Mouse (Mus musculus): Measurements from ENCODE around the gene Fibin. TPM values are rescaled to one million over a fixed set of nuclear protein-coding genes. Genes with fewer than 3 reads are reported as not detected.

Fibin gene
- polyA plus RNA-seq, 2 experiments, result 0.24 to 0.28 TPM

DNA sequence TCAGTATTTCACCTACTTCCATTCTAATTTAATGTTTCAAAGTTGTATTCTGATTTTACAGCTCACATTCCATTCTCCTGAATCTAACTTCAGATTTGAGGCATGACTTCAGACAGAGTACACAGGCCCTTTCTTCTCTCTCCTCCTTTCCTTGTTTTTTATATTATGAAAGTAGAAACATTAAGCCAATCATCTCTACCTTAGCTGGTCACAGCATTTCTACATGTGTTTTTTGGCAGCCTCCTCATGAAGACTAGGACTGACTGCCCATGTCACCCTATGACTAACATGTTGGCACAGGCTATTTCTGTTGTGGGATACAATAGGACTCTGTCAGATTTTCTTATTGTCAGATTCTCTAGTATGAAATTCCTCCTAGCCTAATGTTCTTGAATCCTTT is 34.0 kb downstream of the Fibin start:
- Histone ChIP-seq H3K27me3 (ENCODE audit: control insufficient read depth, insufficient read depth, low read length) (no peaks in the 10 kb centered on the region), H3K9ac (replicated peaks) (no peak overlapping the region), H3K4me1 (replicated peaks; ENCODE audit: control insufficient read depth in 2 of 2, insufficient read depth in 2 of 2, low read length in 1 of 2) (no peaks in the 10 kb centered on the region), H3K27ac (no peak overlapping the region), H3K4me3 (ENCODE audit: insufficient read depth in 1 of 2, low read depth in 2 of 2, low read length in 2 of 2) (no peak overlapping the region), H3K9me3 (ENCODE audit: control insufficient read depth, low read length) (no peaks in the 10 kb centered on the region), H3K4me2 (ENCODE audit: low read depth) (no peak overlapping the region), H3K36me3 (replicated peaks; ENCODE audit: control insufficient read depth, insufficient read depth, low read depth) (no peaks in the 10 kb centered on the region)
- TF ChIP-seq EP300 (IDR thresholded peaks at IDR 0.05; ENCODE audit: low read depth), result no peak
- TF ChIP-seq CTCF (IDR thresholded peaks at IDR 0.05; ENCODE audit: low read depth), result no peak
- DNase-seq (ENCODE audit: low read depth in 3 of 3, low spot score in 3 of 3), result no peak
- no peak for ATAC-seq (ENCODE audit: insufficient read depth)

DNA sequence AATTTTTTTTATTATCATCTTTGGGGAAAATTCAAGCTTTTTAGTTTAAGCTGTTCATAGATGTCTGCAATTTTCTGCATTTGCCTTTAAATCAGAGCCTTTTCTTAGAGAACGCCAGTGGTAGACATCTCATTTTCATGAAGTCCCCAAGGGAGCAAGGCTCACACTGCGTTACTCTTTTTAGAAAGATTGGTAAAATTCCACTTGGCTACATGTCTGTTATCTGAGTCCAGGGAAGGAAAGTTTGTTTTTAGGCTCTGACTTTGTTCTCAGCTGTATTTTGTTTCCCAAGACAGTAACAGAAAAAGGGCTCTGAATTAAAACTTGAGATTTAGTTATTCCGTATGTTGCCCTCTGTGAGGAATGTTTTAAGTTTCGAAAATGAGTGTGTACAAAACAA is 43.0 kb downstream of the Fibin start:
- H3K36me3 ChIP-seq (replicated peaks; ENCODE audit: control insufficient read depth, insufficient read depth, low read depth), result no peaks in the 10 kb centered on the region
- DNase-seq (ENCODE audit: low read depth in 3 of 3, low spot score in 3 of 3), result no peak

DNA sequence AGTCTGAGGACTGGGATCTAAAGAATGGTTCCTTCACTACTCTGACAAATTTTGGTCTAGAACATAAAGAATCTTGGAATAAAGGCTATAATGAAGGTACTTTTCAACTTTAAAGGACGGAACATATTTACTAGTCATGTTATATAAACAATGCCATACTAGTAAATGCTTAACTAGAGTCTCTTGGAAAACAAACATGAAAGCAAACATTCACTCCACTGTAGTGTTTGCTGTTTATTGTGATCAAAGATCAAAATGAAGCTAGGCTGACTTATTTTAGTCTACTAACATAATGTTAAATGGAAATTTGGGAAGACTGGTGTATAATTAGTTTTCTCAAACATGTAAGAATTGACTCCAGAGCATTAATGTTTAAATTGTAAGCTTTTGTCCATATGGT is 43.7 kb downstream of the Fibin start:
- TF ChIP-seq EP300 (IDR thresholded peaks at IDR 0.05; ENCODE audit: low read depth), result no peak
- Histone ChIP-seq H3K4me3 (ENCODE audit: insufficient read depth in 1 of 2, low read depth in 2 of 2, low read length in 2 of 2) (no peak overlapping the region), H3K36me3 (replicated peaks; ENCODE audit: control insufficient read depth, insufficient read depth, low read depth) (no peaks in the 10 kb centered on the region), H3K9me3 (ENCODE audit: control insufficient read depth, low read length) (no peaks in the 10 kb centered on the region), H3K9ac (replicated peaks) (no peak overlapping the region), H3K27me3 (ENCODE audit: control insufficient read depth, insufficient read depth, low read length) (no peaks in the 10 kb centered on the region), H3K4me1 (replicated peaks; ENCODE audit: control insufficient read depth in 2 of 2, insufficient read depth in 2 of 2, low read length in 1 of 2) (peaks cover 0 to 6% of the 10 kb centered on the region in 2 experiments; a peak in 2 of 4 replicates), H3K27ac (no peak overlapping the region), H3K4me2 (ENCODE audit: low read depth) (no peak overlapping the region)
- DNase-seq (ENCODE audit: low read depth in 3 of 3, low spot score in 3 of 3), result no peak
- WGBS (ENCODE audit: insufficient replicate concordance), result 38% methylated on average over 1 of the region's 1 CpGs
- ATAC-seq (ENCODE audit: insufficient read depth), result no peak

More for the DNA sequence above, 43.0 kb downstream of the Fibin start:
- 0 out of 4 replicates have a peak, but pooled peaks cover 0 to 3% of the 10 kb centered on the region in 2 experiments for H3K4me1 ChIP-seq (replicated peaks; ENCODE audit: control insufficient read depth in 2 of 2, insufficient read depth in 2 of 2, low read length in 1 of 2)
- no peak for ATAC-seq (ENCODE audit: insufficient read depth)
- no peak overlapping the region for H3K27ac ChIP-seq
- H3K9me3 ChIP-seq (ENCODE audit: control insufficient read depth, low read length), result no peaks in the 10 kb centered on the region
- H3K27me3 ChIP-seq (ENCODE audit: control insufficient read depth, insufficient read depth, low read length), result no peaks in the 10 kb centered on the region
- H3K9ac ChIP-seq (replicated peaks), result no peak overlapping the region
- no peak overlapping the region for H3K4me3 ChIP-seq (ENCODE audit: insufficient read depth in 1 of 2, low read depth in 2 of 2, low read length in 2 of 2)
- 62% methylated on average over 4 of the region's 4 CpGs for WGBS (ENCODE audit: insufficient replicate concordance)
- TF ChIP-seq CTCF (IDR thresholded peaks at IDR 0.05; ENCODE audit: low read depth) (no peak), EP300 (IDR thresholded peaks at IDR 0.05; ENCODE audit: low read depth) (no peak)
- no peak overlapping the region for H3K4me2 ChIP-seq (ENCODE audit: low read depth)

DNA sequence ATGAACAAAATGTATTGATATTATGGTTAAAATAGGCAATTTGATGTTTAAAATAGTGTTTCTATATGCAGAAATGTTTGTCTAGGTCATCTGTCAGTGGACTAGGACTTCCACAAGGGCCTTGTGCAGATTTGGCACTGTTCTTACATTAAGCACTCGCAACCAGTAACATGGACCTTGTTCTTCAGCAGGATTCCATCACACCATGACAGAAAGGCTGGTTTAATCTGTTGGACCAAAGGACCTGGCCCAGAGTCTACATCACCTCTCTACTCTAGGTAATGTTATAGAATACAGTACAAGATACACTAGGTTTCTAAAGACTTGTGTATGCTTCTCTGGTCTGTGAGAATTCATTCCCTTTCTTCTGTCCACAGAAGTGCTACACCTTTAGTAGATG is 44.3 kb downstream of the Fibin start:
- TF ChIP-seq CTCF (IDR thresholded peaks at IDR 0.05; ENCODE audit: low read depth), result no peak
- TF ChIP-seq EP300 (IDR thresholded peaks at IDR 0.05; ENCODE audit: low read depth), result no peak
- Histone ChIP-seq H3K36me3 (replicated peaks; ENCODE audit: control insufficient read depth, insufficient read depth, low read depth) (no peaks in the 10 kb centered on the region), H3K9me3 (ENCODE audit: control insufficient read depth, low read length) (no peaks in the 10 kb centered on the region), H3K4me1 (replicated peaks; ENCODE audit: control insufficient read depth in 2 of 2, insufficient read depth in 2 of 2, low read length in 1 of 2) (peaks cover 0 to 7% of the 10 kb centered on the region in 2 experiments; a peak in 2 of 4 replicates), H3K27me3 (ENCODE audit: control insufficient read depth, insufficient read depth, low read length) (no peaks in the 10 kb centered on the region), H3K9ac (replicated peaks) (no peak overlapping the region), H3K4me2 (ENCODE audit: low read depth) (no peak overlapping the region), H3K4me3 (ENCODE audit: insufficient read depth in 1 of 2, low read depth in 2 of 2, low read length in 2 of 2) (no peak overlapping the region), H3K27ac (no peak overlapping the region)
- DNase-seq (ENCODE audit: low read depth in 3 of 3, low spot score in 3 of 3) (no peak), ATAC-seq (ENCODE audit: insufficient read depth) (no peak)
- WGBS (ENCODE audit: insufficient replicate concordance), result 45% methylated on average over 1 of the region's 1 CpGs

DNA sequence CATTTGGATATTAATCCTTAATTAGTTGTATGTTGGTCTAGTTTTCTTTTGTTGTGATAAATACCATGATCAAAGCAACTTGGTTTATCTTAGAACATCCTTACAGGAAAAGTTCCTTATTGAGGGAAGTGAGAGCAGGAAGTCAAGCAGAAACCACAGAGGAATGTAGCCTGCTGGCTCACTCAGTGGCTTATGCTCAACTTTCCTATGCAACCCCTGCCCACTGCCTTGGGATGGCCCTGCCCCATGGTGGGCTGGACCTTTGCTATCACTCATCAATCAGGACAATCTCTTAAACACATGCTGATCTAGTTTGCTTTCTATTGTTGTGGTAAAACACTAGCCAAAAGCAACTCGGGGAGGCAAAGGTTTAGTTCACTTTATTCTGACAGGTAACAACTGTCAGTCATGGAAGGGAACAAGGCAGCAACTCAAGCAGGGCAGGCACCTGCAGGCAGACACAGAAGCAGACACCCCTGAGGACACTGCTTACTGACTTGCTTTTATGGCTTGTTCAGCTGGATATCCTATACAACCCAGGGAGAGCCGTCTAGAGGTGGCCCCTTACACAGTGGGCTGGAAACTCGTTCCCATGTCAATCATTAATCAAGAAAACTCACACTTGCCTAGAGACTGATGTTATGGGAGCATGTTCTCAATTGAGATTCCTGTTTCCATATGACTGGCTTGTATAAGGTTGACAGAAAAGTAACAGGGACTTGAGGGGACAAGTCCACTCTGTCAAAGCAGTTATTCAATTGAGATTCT is 46.7 kb downstream of the Fibin start:
- Histone ChIP-seq H3K36me3 (replicated peaks; ENCODE audit: control insufficient read depth, insufficient read depth, low read depth) (no peaks in the 10 kb centered on the region), H3K9me3 (ENCODE audit: control insufficient read depth, low read length) (no peaks in the 10 kb centered on the region), H3K9ac (replicated peaks) (no peak overlapping the region), H3K4me3 (ENCODE audit: insufficient read depth in 1 of 2, low read depth in 2 of 2, low read length in 2 of 2) (no peak overlapping the region), H3K27me3 (ENCODE audit: control insufficient read depth, insufficient read depth, low read length) (no peaks in the 10 kb centered on the region), H3K4me1 (replicated peaks; ENCODE audit: control insufficient read depth in 2 of 2, insufficient read depth in 2 of 2, low read length in 1 of 2) (peaks cover 0 to 7% of the 10 kb centered on the region in 2 experiments; a peak in 2 of 4 replicates), H3K4me2 (ENCODE audit: low read depth) (no peak overlapping the region), H3K27ac (no peak overlapping the region)
- TF ChIP-seq CTCF (IDR thresholded peaks at IDR 0.05; ENCODE audit: low read depth) (no peak), EP300 (IDR thresholded peaks at IDR 0.05; ENCODE audit: low read depth) (no peak)
- ATAC-seq (ENCODE audit: insufficient read depth) (no peak), DNase-seq (ENCODE audit: low read depth in 3 of 3, low spot score in 3 of 3) (no peak)
- 15% methylated on average over 3 of the region's 3 CpGs for whole genome bisulfite sequencing (ENCODE audit: insufficient replicate concordance)
